Mouse (Mus musculus) liver, embryonic 11.5 days (tissue): ENCODE measurements around the gene Nkx2-5. TPM values are rescaled to one million over a fixed set of nuclear protein-coding genes. Genes with fewer than 3 reads are reported as not detected.

Experiments used
- ATAC-seq: fragments of 200-750 bp; cut with Nextera tagmentation; replicated peaks from 2 replicates; pipeline ENCODE4 v1.8.0; 2017; ENCODE audit warnings: moderate number of reproducible peaks, mild to moderate bottlenecking, moderate TSS enrichment, moderate library complexity; ENCODE audit not compliant: low FRiP score
- DNase-seq: peaks from one replicate; pipeline ENCODE4 v3.0.0-alpha.2; 2017; ENCODE audit warnings: low spot score
- H3K27ac ChIP-seq: fragments of 300-500 bp; sonication (generic); 2 replicates; pipeline ENCODE4 v1.5.1; 2014; ENCODE audit warnings: mild to moderate bottlenecking, low read depth, low read length, control low read depth
- H3K27me3 ChIP-seq: fragments of 300-500 bp; sonication (generic); replicated peaks from 2 replicates; pipeline ENCODE4 v1.6.1; 2014; ENCODE audit warnings: low read length, mixed read lengths; ENCODE audit not compliant: control insufficient read depth, insufficient read depth
- H3K36me3 ChIP-seq: fragments of 300-500 bp; sonication (generic); 2 replicates; pipeline ENCODE4 v1.6.1; 2014; ENCODE audit warnings: mild to moderate bottlenecking, low read length, moderate library complexity, mixed read lengths; ENCODE audit not compliant: control insufficient read depth, insufficient read depth
- H3K4me1 ChIP-seq: fragments of 300-500 bp; sonication (generic); replicated peaks from 2 replicates; pipeline ENCODE4 v1.6.1; 2014; ENCODE audit warnings: low read length, mixed read lengths; ENCODE audit not compliant: control insufficient read depth, insufficient read depth
- H3K4me2 ChIP-seq: fragments of 300-500 bp; sonication (generic); 2 replicates; pipeline ENCODE4 v1.6.1; 2014; ENCODE audit warnings: mild to moderate bottlenecking, control low read depth, moderate library complexity
- H3K4me3 ChIP-seq: fragments of 300-500 bp; sonication (generic); 2 replicates; pipeline ENCODE4 v1.5.1; 2014; ENCODE audit warnings: low read depth, low read length, control low read depth
- H3K9ac ChIP-seq: fragments of 300-500 bp; sonication (generic); 2 replicates; pipeline ENCODE4 v1.6.1; 2014; ENCODE audit warnings: low read depth, low read length, control low read depth
- H3K9me3 ChIP-seq: fragments of 300-500 bp; sonication (generic); 2 replicates; pipeline ENCODE4 v1.6.1; 2016; ENCODE audit warnings: low read length, inconsistent platforms, mixed read lengths; ENCODE audit not compliant: control insufficient read depth
- WGBS: fragments of 180-500 bp; shearing (Covaris S2); extraction: QIAGEN DNeasy Blood & Tissue Kit; methylation state at CpG from one replicate; pipeline ENCODE4 v1.1.7; 2014; 5-methylcytosine and 5-hydroxymethylcytosine counted together
- polyA plus RNA-seq: library from polyadenylated mRNA; unstranded; fragments of >200 nt; fragmentation: Nextera tagmentation; extraction: Ambion mirVana; gene quantifications from 2 replicates; pipeline ENCODE4 v1.2.1, GENCODE M21; 2014

Nkx2-5 gene
- polyA plus RNA-seq, 1 experiment from 2014 or later, result 2.1 TPM

DNA sequence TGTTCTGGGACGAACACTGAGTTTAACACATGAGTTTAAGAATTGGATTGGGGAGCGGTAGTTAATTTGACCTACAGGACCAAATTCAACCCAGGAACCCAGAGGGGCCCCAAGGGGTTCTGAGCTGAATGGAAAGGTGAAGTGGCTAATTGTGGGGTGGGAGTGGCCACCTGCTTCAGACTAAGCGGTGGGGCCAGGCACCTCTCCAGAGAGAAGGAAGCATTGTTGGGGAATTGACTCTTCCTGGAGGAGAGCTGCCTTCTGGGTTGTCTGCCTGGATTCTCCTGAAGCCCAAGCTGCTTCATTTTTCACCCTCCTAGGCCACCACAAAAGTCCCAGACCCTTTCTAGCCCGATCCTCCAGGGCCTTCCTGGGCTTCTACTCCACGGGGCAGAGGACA, 2.8 kb downstream of the Nkx2-5 start:
- no peak overlapping the region for H3K4me3 ChIP-seq
- no peak overlapping the region for H3K9ac ChIP-seq
- no peaks in the 10 kb centered on the region for H3K9me3 ChIP-seq
- H3K27me3 ChIP-seq, result peaks cover 96% of the 10 kb centered on the region
- H3K36me3 ChIP-seq, result no peaks in the 10 kb centered on the region
- no peak overlapping the region for H3K27ac ChIP-seq
- H3K4me1 ChIP-seq, result peaks cover 3% of the 10 kb centered on the region
- WGBS, result 7% methylated on average over 5 of the region's 5 CpGs
- H3K4me2 ChIP-seq, result no peak overlapping the region
- no peak for ATAC-seq
- no peak for DNase-seq

DNA sequence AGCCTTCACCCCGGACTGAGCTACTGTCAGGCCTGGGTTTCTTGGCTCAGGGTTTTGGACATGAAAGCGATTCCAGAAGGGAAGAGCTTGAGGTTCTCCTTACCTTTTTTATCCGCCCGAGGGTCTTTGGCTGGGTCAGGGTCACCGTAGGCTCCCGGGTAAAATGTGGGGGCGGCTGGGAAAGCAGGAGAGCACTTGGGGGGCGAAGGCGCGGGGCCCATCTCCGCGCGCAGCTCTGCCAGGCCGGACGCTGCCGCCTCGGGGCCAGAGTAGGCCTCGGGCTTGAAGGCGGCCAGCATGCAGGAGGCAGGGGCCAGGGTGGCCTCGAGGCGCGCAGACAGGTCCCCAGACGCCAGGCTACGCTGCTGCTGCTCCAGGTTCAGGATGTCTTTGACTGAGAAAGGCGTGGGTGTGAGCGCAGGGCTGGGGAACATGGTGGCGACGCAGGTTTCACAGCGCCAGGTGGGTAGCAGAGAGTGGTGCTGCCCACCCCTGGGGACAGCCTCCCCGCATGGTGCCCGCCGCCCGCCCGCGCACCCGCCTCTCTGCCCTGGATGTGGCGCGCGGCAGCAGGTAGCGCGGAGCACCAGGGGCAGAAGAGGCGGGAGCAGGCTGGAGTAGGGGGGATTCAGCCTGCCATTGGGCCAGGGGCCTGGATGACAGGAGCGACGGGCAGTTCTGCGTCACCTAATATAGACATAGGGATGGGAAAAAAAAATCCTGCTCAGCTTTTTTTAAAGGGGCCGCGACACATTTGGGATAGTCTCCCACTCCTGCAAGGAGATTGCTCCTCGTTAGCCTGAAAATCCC, 3.7 kb downstream of the Nkx2-5 start:
- ATAC-seq (no peak), DNase-seq (no peak)
- H3K27me3 ChIP-seq, result peaks cover 99% of the 10 kb centered on the region
- H3K27ac ChIP-seq, result no peak overlapping the region
- no peaks in the 10 kb centered on the region for H3K9me3 ChIP-seq
- H3K4me1 ChIP-seq, result peaks cover 3% of the 10 kb centered on the region
- H3K9ac ChIP-seq, result no peak overlapping the region
- no peak overlapping the region; the same call in 1 of the 2 replicates for H3K4me2 ChIP-seq
- peak overlapping the region; percentile 28 for H3K4me3 ChIP-seq
- H3K36me3 ChIP-seq, result no peaks in the 10 kb centered on the region
- WGBS, result 3% methylated on average over 44 of the region's 48 CpGs

DNA sequence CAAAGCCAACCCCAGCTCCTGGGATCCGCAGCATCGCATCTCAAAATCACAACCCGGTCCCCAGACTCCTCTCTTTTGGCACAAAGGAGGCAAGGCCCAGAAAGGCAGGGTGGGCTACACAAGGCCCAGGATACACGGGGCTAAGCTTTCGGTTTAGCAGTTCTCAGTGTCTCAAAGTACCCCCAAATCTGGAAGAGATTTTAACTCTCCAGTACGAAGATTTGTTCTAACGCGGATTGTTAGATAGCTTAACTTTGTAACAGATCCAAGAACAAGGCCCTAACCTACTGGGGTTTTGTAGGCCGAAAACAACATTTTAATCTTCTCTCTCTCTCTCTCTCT, 4.4 kb downstream of the Nkx2-5 start:
- H3K4me3 ChIP-seq, result no peak overlapping the region
- WGBS, result 12% methylated on average over 9 of the region's 9 CpGs
- H3K4me2 ChIP-seq, result no peak overlapping the region
- H3K9me3 ChIP-seq, result no peaks in the 10 kb centered on the region
- DNase-seq, result no peak
- no peak overlapping the region for H3K9ac ChIP-seq
- H3K27me3 ChIP-seq, result peaks cover 100% of the 10 kb centered on the region
- H3K27ac ChIP-seq, result no peak overlapping the region
- no peaks in the 10 kb centered on the region for H3K36me3 ChIP-seq
- peaks cover 3% of the 10 kb centered on the region for H3K4me1 ChIP-seq
- ATAC-seq, result no peak

DNA sequence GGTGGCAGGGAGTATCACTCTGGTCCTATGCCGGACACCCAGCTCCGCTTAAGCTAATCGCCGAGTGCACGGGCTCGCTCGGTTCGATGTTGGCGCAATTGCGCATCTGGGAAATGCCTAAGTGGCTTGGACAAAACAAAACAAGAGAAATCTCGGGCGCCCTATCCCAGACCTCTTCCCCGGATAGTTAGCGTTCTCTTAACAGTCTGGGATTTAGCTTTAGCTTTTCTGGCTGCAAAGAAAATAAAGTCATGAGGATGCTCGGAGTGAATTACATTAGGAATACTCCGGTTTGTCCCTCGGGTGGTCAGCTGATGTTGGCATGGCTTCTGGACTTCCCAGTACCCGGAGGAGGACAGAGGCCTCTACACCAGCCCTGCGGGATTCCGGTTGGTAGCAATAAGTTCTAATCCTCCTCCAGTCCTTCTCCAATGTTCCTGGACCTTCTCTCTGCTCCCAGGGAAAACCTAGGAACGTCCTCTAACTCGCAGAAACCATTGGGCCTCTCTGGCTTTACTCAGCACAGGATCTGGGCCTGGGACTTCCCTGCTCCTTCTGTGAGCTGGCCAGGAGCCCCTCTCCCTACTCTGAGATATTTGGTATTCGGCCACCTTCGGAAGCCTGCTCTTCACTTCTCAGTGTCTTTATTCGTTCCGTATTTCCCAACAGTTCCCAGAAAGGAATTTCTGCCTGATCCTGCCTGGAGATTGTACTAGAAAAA, 4.9 kb downstream of the Nkx2-5 start:
- H3K9ac ChIP-seq, result no peak overlapping the region
- peak overlapping the region; percentile 31; the same call in 1 of the 2 replicates for H3K4me2 ChIP-seq
- no peaks in the 10 kb centered on the region for H3K36me3 ChIP-seq
- no peaks in the 10 kb centered on the region for H3K9me3 ChIP-seq
- H3K4me3 ChIP-seq, result peak overlapping the region; percentile 1
- ATAC-seq, result no peak
- WGBS, result 3% methylated on average over 26 of the region's 26 CpGs
- H3K27me3 ChIP-seq, result peaks cover 100% of the 10 kb centered on the region
- H3K4me1 ChIP-seq, result peaks cover 3% of the 10 kb centered on the region
- DNase-seq, result no peak
- no peak overlapping the region for H3K27ac ChIP-seq

DNA sequence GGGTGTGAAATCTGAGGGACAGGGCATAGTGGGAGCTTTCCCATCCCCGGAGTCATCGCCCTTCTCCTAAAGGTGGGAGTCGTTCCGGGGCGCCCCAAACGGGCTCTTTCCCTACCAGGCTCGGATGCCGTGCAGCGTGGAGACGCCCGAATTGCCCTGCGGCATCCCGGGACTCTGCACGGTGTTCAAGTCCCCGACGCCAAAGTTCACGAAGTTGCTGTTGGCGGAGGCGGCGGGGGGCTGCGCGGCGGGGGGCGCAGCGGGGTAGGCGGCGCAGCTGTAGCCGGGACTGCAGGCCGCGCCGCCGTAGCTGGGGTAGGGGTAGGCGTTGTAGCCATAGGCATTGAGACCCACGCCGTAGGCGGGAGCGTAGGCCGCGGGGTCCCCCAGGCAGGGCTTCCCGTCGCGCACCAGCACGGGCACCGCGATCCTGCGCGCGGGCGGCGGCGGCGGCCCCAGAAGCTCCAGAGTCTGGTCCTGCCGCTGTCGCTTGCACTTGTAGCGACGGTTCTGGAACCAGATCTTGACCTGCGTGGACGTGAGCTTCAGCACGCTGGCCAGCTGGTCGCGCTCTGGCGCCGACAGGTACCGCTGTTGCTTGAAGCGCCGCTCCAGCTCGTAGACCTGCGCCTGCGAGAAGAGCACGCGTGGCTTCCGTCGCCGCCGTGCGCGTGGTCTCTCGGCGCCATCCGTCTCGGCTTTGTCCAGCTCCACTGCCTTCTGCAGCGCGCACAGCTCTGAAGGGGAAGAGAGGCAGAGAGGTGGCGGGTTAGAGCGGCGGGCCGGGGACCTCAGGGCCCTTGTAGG, 5.7 kb downstream of the Nkx2-5 start:
- no peak for DNase-seq
- no peak overlapping the region for H3K9ac ChIP-seq
- H3K9me3 ChIP-seq, result no peaks in the 10 kb centered on the region
- peak overlapping the region; percentile 31 for H3K4me2 ChIP-seq
- no peak for ATAC-seq
- no peaks in the 10 kb centered on the region; the same call in 1 of the 2 replicates for H3K4me1 ChIP-seq
- 2% methylated on average over 87 of the region's 87 CpGs for WGBS
- peak overlapping the region; percentile 1 for H3K4me3 ChIP-seq
- no peaks in the 10 kb centered on the region for H3K36me3 ChIP-seq
- H3K27me3 ChIP-seq, result peaks cover 100% of the 10 kb centered on the region
- no peak overlapping the region for H3K27ac ChIP-seq

DNA sequence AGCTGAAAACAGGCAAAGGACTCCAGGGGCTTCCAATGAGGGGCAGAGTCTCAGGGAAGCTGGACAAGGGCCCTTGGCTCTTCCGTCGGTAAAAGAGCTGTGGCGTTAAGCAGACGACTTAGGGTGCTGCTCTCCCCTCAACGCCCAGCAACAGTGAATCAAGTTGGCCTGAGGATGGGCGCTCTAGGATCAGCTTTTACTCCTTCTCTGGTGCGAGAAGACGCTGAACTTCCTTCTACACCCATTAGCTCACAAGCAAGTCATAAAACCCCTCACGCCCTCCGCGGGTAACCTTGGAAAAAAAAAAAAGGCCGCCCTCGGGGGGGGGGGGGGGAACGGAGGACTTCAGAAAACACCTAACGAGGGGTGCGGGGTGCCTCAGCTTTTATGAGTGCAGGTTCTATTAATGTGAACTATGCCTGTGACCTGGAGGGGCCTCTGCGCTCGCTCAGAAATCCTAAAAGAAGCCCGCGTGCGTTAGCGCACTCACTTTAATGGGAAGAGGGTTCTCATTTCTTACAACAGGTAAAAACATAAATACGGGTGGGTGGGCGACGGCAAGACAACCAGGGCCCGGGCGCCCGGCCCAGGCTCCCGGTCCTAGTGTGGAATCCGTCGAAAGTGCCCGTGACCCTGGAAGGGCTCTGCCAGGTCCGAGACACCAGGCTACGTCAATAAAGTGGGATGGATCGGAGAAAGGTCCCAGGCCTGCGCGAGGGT, 6.5 kb downstream of the Nkx2-5 start:
- H3K27me3 ChIP-seq, result peaks cover 97% of the 10 kb centered on the region
- H3K4me3 ChIP-seq, result peak overlapping the region; percentile 1
- 5% methylated on average over 36 of the region's 37 CpGs for WGBS
- H3K4me2 ChIP-seq, result no peak overlapping the region
- DNase-seq (no peak), ATAC-seq (no peak)
- H3K9me3 ChIP-seq, result no peaks in the 10 kb centered on the region
- H3K27ac ChIP-seq, result no peak overlapping the region
- no peak overlapping the region for H3K9ac ChIP-seq
- no peaks in the 10 kb centered on the region; the same call in 1 of the 2 replicates for H3K4me1 ChIP-seq
- no peaks in the 10 kb centered on the region for H3K36me3 ChIP-seq

DNA sequence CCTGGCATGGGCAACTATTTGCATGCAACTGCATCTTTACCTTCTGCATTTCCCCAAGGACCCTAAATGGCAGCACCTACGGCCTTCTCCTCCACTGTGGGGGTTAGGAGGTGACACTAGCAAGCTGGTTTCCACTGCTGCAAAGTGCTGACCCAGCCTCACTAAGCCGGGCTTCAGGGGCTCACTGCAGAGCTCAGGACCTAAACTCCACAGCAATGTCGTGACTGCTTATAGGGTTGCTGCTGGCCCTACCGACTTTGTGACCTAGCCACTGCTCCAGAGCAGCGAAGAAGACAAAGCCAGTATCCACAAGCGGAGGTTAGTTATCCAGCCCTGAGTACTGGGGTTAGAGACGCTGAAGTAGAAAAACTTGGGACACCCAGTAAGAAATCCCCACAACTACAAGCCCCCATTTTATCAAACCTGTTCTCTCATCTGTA, 7.2 kb downstream of the Nkx2-5 start:
- no peaks in the 10 kb centered on the region for H3K9me3 ChIP-seq
- H3K27ac ChIP-seq, result no peak overlapping the region
- peaks cover 89% of the 10 kb centered on the region for H3K27me3 ChIP-seq
- 9% methylated on average over 7 of the region's 7 CpGs for WGBS
- H3K4me2 ChIP-seq, result no peak overlapping the region
- H3K4me3 ChIP-seq, result no peak overlapping the region
- DNase-seq, result no peak
- no peaks in the 10 kb centered on the region; the same call in 1 of the 2 replicates for H3K4me1 ChIP-seq
- no peak overlapping the region for H3K9ac ChIP-seq
- ATAC-seq, result no peak
- H3K36me3 ChIP-seq, result no peaks in the 10 kb centered on the region
